Mouse (Mus musculus): ENCODE results near the gene Erich4.

DNA sequence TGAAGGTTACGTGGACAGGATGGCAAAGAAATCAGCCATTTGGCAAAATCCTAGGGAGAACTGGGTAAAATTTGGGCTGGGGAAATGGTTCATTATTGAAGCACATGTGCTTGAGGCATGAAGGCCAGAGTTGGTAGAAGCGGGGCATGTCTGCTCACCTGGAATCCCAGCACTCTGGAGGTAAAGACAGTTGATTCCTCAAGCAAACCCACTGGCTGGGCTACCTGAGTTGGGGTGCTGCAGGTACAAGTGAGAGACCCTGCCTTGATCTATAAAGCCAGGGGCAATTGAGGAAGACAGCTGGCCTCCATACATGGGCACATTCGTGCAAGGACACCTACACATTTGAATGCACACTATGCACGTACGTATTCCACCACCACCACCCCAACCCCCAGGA is 4.4 kb upstream of the Erich4 start:
- TF ChIP-seq POLR2A (IDR thresholded peaks at IDR 0.05; ENCODE audit: insufficient read depth, low read length), result no peak
- TF ChIP-seq EP300 (IDR thresholded peaks at IDR 0.05; ENCODE audit: insufficient read depth, low read depth, low read length), result no peak
- TF ChIP-seq CTCF (IDR thresholded peaks at IDR 0.05; ENCODE audit: low read depth, low read length), result no peak
